In the genomic region with DNA sequence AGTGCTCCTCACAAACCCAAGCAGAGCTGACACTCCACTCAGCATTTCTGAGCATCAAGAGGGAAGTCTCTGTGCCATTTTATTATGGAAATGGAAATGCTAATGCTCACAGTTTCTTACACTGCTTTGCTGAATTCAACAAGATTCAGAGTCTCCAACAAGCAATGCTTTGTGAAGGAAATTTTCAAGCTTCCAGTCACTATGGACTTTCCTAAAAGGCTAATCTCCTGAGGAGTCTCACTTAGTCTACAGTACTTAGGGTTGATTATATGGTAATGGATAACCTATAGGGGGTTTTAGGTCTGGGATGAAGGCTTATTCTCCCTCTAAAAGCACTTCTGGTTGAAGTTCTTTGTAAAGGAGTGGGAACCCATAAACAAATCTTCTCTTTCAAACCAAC, we compare ENCODE assay signal across 17 mouse cellular contexts.
"Had no signal": no experiment of that assay in that cellular context is flagged by ENCODE, and none has a peak within 500 bp of the region (broad histone marks: within the 10 kb centered on the region; RNA-seq: fewer than 3 reads in every experiment).

No protein-coding gene starts in this region.

- H3K27ac ChIP-seq: neural tube, embryonic 12.5 days; neural tube, embryonic 13.5 days; neural tube, embryonic 15.5 days; stomach, embryonic 15.5 days; stomach, postnatal 0 days had no signal

- H3K4me1 ChIP-seq: neural tube, embryonic 12.5 days; neural tube, embryonic 13.5 days; neural tube, embryonic 15.5 days; stomach, embryonic 15.5 days had no signal

- H3K9me3 ChIP-seq: neural tube, embryonic 12.5 days; neural tube, embryonic 13.5 days; neural tube, embryonic 15.5 days; stomach, embryonic 15.5 days had no signal

- DNase-seq: retina, postnatal 1 day; right cerebral cortex, adult 18-20 months; right cerebral cortex, postnatal 14 days; right cerebral cortex, postnatal 25 days; right cerebral cortex, postnatal 4 days; spleen, adult 18-20 months; thymus, adult 18-20 months; thymus, adult 2 months; thymus, postnatal 14 days; thymus, postnatal 25 days; thymus, postnatal 36 days; thymus, postnatal 4 days had no signal

- H3K36me3 ChIP-seq: neural tube, embryonic 12.5 days; neural tube, embryonic 13.5 days; neural tube, embryonic 15.5 days; stomach, embryonic 15.5 days had no signal

- H3K4me2 ChIP-seq: neural tube, embryonic 12.5 days; neural tube, embryonic 13.5 days; neural tube, embryonic 15.5 days; stomach, embryonic 15.5 days had no signal

- H3K9ac ChIP-seq: neural tube, embryonic 12.5 days; neural tube, embryonic 13.5 days; neural tube, embryonic 15.5 days; stomach, embryonic 15.5 days had no signal

- H3K27me3 ChIP-seq: neural tube, embryonic 12.5 days; neural tube, embryonic 13.5 days; neural tube, embryonic 15.5 days; stomach, embryonic 15.5 days had no signal

- H3K4me3 ChIP-seq: neural tube, embryonic 12.5 days; neural tube, embryonic 13.5 days; neural tube, embryonic 15.5 days; stomach, embryonic 15.5 days had no signal
